Mouse (Mus musculus) embryo, embryonic 11.5 days (tissue): ENCODE results near the gene Gm44973.
A peak's percentile ranks its signal among the peaks of the same experiment; 100 is the strongest.
"Not testable (repeated sequence)": the region's sequence is repeated elsewhere in the genome, so short reads cannot be mapped to it uniquely, and the experiment has no call there.

Experiments used
- DNase-seq: peaks from one replicate; pipeline ENCODE4 v3.0.0-alpha.2; 2012; ENCODE audit warnings: low read depth, low spot score

Gm44973 gene

GRCm38 (mm10) chr7:5051193-5052192 is 36.2 kb downstream of the Gm44973 start, which contains the start of gene Zfp580:
Gene Zfp580, plus strand, starts transcription at chr7:5051538.
- peak; percentile 58 for DNase-seq

- no peak for DNase-seq
These were observed 37.1 kb downstream of the Gm44973 start for GRCm38 (mm10) chr7:5052438-5052837.

GRCm38 (mm10) chr7:5052931-5053343 is 37.6 kb downstream of the Gm44973 start:
- DNase-seq: no peak

DNA sequence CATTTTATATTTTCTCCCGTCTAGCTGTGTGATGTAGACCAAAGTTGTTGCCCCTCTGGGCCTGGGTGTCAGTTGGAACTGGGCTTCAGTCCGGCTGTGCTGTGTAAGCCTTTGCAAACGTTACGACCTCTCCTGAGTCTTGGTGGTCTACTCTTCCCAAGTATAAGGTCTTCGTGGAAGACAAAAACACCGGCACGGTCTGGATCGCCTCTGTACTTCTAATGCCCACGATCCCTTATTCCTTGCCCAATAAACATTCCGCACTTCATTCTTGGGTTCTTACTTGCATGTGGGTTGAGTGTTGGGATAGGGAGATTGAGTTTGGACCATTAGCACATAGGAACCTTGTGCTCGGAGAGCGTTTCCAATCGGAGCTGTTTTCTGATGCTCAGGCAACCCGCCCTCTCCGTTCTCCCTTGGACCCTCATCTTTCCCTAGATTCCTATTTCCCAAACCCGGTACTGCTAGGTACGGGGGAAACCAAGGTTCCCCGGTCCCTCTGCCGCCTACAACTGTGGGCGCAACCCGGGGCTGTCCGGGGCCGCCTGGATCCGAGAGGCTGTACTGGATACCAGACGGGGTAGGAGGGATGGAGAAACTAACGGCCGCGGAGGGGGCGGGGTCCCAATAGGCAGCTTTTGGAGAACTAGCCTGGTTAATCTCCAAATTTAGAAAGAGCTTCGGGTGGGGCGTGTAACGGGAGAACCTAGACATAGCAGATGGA is 38.3 kb downstream of the Gm44973 start:
- DNase-seq: no peak

DNA sequence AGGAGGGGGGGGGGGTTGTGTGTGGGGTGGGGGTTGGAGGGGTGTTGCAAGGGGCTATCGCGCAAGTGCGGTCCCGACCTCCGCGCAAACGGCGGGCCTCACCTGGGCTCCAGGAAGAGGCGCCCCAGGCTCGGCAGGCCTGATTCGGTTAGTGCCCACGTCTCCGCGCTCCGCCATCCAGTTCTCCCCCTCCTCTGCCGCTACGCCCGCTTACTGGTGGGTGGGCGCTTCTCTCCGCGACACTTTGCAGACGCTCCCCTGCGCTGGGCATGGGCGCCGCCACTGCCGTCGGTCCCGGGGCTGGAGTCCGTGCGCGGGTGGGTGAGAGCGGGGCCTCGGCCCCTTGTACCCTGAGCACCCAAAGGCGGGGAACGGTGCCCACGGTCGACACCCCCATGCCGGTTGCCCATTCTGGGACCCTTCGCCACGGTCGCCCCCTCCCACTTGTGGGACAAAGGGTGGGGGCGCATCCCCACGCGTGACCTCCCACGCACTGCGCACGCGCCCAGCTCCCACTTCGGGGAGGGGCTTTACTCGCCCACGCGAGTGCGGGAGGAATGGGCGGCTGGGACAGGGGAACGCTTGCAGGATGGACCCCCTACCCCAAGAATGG is 41.5 kb downstream of the Gm44973 start:
- no peak for DNase-seq

DNA sequence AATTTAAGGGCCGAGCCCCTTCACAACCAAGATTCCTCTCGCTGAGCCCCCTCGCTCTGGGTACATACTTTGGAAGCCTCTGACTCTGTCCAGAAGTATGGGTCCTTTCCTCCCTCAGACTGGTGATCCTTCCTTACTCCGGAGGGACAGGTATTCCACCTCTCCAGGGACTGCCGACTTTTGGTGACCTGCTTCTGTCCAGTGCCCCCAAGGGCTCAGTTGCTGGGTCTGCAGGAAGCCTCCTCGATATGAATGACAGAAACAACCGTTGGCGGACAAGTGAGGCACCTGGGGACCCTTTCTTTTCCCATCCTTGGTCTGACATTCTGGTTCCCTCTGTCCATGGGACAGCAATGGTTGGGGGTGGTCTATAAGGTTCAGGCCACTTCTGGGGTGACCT is 42.1 kb downstream of the Gm44973 start:
- DNase-seq: no peak

- DNase-seq: no peak
These were observed 42.5 kb downstream of the Gm44973 start for GRCm38 (mm10) chr7:5057804-5058203.

DNA sequence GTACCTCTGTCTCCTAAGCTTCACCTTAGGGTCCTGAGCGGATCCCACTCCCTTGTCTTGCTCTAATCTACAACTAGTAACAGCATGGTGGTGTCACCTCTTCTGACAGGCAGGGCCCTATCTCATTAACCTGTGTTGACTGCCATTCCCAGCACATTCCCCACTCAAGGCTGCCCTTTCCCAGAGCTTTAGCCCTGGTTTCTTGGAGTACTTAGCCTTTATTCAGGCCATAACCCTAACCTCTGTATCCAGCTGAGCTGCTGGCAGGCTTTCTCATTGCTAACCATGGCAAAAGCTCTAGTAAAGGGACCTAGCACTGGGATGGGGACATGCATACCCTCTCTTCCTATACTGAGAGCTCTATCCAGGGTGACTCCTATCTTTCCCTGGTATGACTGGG is 43.3 kb downstream of the Gm44973 start:
- no peak for DNase-seq

- DNase-seq: no peak
These were observed 44.1 kb downstream of the Gm44973 start for GRCm38 (mm10) chr7:5059421-5059820.

GRCm38 (mm10) chr7:5060239-5060731 is 45.0 kb downstream of the Gm44973 start:
- peak; percentile 69 for DNase-seq

- peak; percentile 97 for DNase-seq
These were observed 45.9 kb downstream of the Gm44973 start for GRCm38 (mm10) chr7:5060944-5061773.

GRCm38 (mm10) chr7:5061774-5062359 is 46.6 kb downstream of the Gm44973 start, which contains the start of gene U2af2:
Gene U2af2, plus strand, starts transcription at chr7:5062143.
- DNase-seq: peak; percentile 75

GRCm38 (mm10) chr7:5062360-5063001 is 47.2 kb downstream of the Gm44973 start:
- DNase-seq: peak; percentile 75

- no peak for DNase-seq
These were observed 49.6 kb downstream of the Gm44973 start for GRCm38 (mm10) chr7:5064886-5065285.

DNA sequence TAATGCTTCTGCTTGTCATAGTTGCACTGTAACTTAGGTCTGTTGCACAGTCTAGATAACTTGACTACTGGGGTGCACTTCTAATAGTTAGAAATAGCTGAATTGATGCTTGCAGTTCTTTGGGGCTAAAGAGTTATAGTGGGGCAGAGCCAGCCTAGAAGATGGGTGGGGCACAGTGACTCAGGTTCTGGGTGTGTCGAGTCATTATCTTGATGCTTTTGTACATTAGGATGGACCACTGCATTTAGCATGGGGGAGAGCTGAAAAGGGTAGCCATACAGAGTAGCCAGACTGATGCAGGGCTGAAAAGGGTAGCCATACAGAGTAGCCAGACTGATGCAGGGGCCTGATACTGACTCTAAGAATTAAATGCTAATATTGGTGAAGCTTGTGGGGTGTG is 58.3 kb downstream of the Gm44973 start:
- no peak for DNase-seq

- DNase-seq: no peak
These were observed 59.7 kb downstream of the Gm44973 start for GRCm38 (mm10) chr7:5074984-5075383.

GRCm38 (mm10) chr7:5076931-5077330 is 61.6 kb downstream of the Gm44973 start:
- DNase-seq: no peak

- DNase-seq: not testable (repeated sequence)
These were observed 64.2 kb downstream of the Gm44973 start for GRCm38 (mm10) chr7:5079365-5080009.

- peak; percentile 93 for DNase-seq
These were observed 64.9 kb downstream of the Gm44973 start, which contains the start of gene Epn1 for GRCm38 (mm10) chr7:5080010-5080751. Gene Epn1, plus strand, starts transcription at chr7:5080235.
